Mouse (Mus musculus) thymus, adult 18-20 months (tissue): Measurements from ENCODE around the gene Togaram1.

Source experiments
- DNase-seq, 2 experiments: peaks; one replicate each; pipeline ENCODE4 v3.0.0; 2022; ENCODE audit warnings: mixed read lengths in 2 of 2

Gene Togaram1

DNA sequence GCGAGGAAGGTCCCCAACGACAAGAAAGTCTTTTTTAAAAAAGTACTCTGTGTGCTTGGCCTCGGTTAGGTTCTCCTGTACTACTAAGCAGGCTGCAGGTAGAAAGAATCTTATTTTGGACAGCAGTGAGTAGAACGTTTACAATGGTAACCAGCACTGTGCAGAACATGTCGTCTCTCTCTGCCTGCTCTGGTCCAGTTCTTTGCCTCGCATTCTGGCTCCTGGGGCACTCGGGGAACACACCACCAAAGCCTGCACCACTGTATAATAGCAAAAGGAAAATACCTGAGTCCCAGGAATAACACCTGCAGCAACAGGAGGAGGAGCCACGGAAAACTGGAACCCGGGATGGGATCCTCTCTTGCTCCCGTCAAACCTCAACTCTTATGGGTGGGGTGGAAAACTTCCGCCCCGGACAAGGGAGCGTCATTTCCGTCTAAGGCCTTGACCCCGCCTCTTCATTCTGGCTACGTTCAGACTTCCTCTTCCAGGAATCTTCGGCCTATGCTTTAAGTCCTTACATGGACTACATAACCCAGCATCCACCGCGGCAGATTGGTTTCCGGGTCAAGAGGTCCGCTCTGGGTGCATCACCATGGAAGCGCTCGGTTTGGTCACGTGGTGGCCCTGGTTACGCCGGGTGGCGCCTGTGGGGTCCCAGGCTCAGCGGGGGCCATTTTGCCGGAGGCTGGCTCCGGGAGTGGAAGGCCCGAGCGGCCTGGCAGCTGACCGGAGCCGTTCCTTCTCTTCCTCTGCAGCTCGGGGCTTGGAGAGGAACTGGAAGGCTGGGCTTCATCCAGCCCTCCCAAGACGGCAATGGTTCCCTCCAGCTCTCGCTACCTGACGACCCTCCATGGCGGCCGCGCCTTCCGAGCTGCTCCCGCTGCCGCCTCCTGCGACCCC, at the start of gene Togaram1, which contains the start of gene Klhl28:
TSS of gene Togaram1 (plus strand) at position 681 of the 903 bp plus-strand sequence.
TSS of gene Klhl28 (minus strand) at position 411 of the 903 bp plus-strand sequence.
- peak; percentile 99 for DNase-seq

- DNase-seq = no peak
Measured at GRCm38 (mm10) chr12:64916735-64917134, 48.9 kb upstream of the Togaram1 start.

DNA sequence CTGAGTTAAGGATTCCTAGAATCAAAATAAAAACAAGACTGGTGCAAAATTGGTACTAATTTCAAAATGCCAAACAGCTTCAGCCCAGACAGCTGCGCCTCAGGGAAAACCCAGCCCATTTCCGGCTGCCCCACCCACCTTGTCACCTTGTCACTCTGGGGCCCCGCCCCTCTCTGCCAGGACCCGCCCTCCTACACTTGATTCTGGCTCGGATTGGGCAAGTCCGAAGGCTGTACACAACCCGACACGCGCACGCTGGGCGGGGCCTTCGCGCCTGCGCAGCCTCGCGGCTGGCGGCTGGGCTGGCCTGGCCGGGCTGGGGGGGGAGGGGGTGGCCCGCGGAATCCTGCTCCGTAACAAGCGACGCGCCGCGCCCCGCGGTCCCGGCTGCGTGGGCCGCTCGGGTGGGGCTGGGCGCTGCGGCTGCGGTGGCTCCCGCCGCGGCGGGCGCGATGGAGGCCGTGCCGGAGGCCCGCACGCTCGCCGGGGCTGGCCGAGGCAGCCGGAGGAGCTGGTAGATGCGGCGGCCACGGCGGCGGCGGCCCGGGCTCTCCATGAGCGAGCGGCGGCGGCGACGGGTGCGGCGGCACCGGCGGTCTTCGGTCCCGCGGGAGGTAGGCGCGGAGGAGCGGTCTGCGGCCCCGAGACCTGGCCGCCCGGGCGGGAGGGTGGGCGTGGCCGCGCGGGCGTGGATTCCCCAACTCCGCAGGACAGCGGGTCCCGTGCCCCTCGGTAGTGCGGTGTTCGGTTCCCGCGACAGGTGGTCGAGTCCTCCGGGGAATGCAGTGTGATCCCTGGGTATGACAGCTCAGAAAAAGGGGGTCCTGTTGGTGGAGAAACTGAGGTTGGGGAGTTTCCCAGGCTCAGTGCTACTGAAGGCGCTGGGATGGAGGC, 47.8 kb upstream of the Togaram1 start, which contains the start of gene Gm527:
TSS of gene Gm527 (plus strand) at position 329 of the 894 bp plus-strand sequence.
- DNase-seq = peak; percentile 91 to 93

DNA sequence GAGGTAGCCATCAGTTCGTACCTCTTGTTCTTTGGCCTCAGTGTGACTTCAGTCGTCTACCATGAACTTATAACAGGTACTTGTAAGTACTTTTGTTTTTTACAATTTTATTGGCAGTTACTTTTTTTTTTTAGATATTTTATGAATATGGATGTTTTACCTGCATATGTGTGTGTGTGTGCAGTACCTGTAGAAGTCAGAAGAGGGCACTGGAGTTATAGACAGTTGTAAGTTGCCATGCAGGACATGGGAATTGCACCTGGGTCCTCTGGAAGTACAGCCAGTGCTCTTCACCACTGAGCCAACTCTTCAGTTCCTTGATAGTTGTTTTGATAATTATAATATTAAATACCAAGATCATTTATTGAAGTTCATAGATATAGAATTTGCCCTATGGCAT, 28.1 kb upstream of the Togaram1 start:
- no peak for DNase-seq

GRCm38 (mm10) chr12:64964560-64964959, 1.0 kb upstream of the Togaram1 start:
- DNase-seq = no peak

GRCm38 (mm10) chr12:64966101-64966631, 562 bp downstream of the Togaram1 start:
- peak; percentile 50 to 62 for DNase-seq

- no peak for DNase-seq
Measured at GRCm38 (mm10) chr12:64966652-64967435, 1.2 kb downstream of the Togaram1 start.

DNA sequence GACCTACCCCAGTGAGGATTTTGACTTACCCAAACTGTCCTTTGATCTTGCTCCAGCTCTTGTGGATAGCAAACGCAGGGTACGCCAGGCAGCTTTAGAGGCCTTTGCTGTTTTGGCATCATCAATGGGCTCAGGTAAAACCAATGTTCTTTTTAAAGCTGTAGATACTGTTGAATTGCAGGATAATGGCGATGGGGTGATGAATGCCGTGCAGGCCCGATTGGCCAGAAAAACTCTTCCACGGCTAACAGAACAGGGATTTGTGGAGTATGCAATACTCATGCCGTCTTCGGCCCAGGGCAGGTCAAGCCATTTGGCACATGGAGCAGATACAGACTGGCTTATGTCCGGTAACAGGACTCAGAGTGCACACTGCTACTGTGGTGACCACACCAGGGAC, 1.9 kb downstream of the Togaram1 start:
- DNase-seq = peak in 1 of 2 experiments; percentile 4

- no peak for DNase-seq
Measured at GRCm38 (mm10) chr12:64968067-64968466, 2.5 kb downstream of the Togaram1 start.

DNA sequence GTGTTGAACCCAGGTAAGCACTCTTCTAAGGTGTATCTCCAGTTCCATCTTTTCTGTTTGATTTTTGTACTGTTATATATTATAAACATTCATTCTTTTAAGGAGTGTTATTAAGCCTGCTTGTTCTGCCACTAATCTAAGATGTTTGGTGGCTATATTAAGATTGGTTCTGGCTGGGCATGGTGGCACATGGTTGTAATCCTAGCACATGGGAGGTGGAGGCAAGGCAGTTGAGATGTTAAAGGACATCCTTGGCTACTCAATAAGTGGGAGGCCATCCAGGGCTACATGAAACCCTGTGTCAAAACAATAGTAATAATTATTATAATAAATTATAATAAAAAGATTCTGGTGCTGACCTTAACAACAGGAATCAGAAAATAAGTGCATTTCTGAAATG, 5.8 kb downstream of the Togaram1 start:
- DNase-seq = no peak

GRCm38 (mm10) chr12:64972063-64972462, 6.5 kb downstream of the Togaram1 start:
- DNase-seq = no peak

GRCm38 (mm10) chr12:64975558-64975957, 10.0 kb downstream of the Togaram1 start:
- DNase-seq = no peak

DNA sequence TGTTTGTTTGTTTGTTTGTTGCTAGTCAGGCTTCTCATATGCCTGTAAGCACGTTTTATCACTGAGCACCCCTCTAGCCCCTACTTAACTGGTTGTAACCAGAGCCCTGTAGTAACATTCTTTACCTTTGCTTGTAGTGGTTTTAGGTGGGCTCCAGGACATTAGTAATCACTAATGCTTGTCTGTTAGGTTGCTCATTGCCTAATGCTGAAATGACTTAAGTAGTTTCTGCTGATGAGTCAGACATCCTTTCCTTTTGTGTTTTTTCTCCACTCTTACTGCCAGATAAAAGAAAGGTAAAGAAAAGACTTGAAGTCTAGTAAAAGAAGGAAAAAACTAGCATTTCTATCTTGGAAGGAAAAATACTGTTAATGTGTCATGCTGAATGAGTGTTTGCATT, 10.6 kb downstream of the Togaram1 start:
- DNase-seq = no peak

DNA sequence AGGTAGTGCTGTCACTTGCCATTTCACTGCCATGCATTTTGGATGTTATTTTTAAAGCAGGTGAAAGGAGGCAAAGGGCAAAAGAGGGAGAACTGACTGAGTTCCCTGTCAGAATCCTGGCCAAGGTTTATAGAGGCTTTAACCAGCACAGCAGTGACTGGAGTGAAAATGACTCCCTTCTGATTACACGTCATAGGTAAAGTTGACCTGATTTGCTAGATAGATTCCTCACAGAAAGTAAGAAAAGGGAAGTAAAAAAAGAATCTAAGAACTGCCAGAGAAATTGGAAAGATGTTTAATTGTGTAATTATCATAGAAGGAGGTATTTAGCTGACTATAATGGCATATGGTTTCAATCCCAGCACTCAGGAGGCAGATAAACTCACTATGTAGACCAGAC, 11.9 kb downstream of the Togaram1 start:
- no peak for DNase-seq

DNA sequence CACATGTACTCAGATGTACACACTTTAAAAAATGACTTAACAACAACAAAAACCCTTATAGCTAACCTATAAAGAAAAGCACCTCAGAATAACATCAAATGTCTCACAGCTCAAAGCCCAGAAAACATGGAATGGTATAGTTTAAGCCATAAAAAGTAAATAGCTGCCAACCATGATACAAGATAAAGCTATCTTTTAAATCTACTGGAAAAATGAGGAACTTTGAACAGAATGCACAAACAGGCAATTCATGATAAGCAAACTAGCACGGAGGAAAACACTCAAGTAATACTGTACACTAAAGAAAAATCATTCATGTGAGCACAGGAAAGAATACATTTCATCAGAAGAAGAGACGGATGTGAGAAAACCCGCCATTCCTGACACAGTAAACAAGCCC, 42.1 kb downstream of the Togaram1 start:
- DNase-seq = no peak

- DNase-seq = no peak
Measured at GRCm38 (mm10) chr12:65022842-65023241, 57.2 kb downstream of the Togaram1 start.

DNA sequence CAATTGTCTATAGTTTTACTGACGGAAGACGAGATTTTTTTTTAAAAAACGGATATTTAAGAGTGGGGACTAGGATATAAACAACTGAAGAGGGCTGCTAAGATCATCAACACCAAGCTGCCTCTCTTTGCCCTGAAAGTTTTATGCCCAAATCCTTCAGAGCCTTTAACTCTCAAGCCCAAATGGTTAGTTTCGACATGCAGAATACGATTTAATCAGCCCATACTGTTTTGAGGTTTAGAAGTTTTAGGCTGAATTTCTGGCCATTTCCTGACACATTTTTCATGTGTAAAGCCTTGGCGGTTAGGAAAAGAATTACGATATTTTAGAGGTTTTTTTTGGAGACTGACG, 70.2 kb downstream of the Togaram1 start:
- DNase-seq = no peak

DNA sequence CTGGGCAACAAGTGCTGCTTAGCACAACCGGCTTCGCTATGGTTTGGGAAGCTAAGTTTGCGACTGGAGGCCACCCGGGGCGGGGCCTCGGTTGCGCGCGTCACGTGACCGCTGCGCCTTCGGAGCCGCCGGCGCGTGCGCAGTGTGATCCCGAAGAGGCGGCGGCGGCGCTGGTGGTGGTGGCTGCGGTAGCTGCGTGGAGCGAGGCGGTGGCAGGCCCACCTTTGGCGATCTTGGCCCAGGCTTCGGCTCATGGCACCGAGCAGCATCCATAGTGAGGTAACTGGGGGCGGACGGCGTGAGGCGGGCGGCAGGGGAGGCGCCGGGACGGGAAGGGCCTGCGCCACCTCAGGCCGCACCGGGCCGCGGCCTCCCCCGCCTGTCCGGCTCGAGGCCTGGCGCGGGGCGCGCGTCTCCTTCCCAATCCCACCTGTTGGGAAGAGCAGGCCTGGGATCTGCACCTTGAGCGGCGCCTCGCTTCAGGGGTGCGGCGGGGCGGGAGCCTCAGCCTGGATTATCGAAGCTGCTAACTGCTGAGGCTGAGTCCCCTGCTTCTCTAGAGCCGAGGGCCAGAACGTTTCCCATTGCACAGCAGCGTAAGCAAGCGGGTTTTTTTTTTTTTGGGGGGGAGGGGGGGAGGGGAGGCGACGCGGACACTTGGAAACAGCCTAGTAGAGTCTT, 70.7 kb downstream of the Togaram1 start, which contains the start of gene Prpf39:
TSS of gene Prpf39 (plus strand) at position 144 of the 681 bp plus-strand sequence.
- DNase-seq = peak; percentile 77 to 80

GRCm38 (mm10) chr12:65036892-65037545, 71.4 kb downstream of the Togaram1 start:
- DNase-seq = no peak

GRCm38 (mm10) chr12:65037546-65037937, 71.9 kb downstream of the Togaram1 start:
- no peak for DNase-seq

DNA sequence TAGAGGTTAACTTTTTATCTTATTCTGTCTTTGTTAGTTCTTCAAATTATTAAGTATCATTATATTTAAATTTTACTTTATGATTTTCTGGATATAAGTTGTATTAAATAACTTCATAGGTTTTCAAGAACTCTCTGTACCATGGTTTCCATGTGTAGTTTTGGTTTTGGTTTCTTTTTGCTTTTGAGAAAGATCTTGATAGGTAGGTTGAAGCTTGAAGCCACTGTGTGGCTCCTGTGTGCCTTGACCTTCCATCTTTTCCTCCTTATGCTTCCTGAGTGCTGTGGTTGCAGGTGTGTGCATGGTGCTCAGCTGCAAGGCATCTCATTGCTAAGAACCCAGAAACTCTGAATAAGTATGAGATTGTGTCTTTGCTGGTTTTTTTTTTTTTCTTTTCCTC, 83.2 kb downstream of the Togaram1 start:
- no peak for DNase-seq
